Mouse (Mus musculus): ENCODE results near the gene 1700024P04Rik. TPM values are rescaled to one million over a fixed set of nuclear protein-coding genes. Genes with fewer than 3 reads are reported as not detected.

Gene 1700024P04Rik
- polyA plus RNA-seq, 1 experiment from 2014 or later = not detected

GRCm38 (mm10) chr13:98956209-98956608, 28.2 kb downstream of the 1700024P04Rik start:
- H3K4me3 ChIP-seq = no peak overlapping the region
- no peaks in the 10 kb centered on the region for H3K27me3 ChIP-seq
- no peak overlapping the region for H3K9ac ChIP-seq
- ATAC-seq = no peak
- no peaks in the 10 kb centered on the region for H3K9me3 ChIP-seq (replicated peaks)
- H3K4me2 ChIP-seq = no peak overlapping the region
- no peak overlapping the region for H3K27ac ChIP-seq
- no peaks in the 10 kb centered on the region for H3K4me1 ChIP-seq
- WGBS = 88% methylated on average over 2 of the region's 2 CpGs
- no peaks in the 10 kb centered on the region for H3K36me3 ChIP-seq (ENCODE audit: poor library complexity, severe bottlenecking)

- no peaks in the 10 kb centered on the region for H3K9me3 ChIP-seq (replicated peaks)
- H3K27ac ChIP-seq = no peak overlapping the region
- no peaks in the 10 kb centered on the region for H3K4me1 ChIP-seq
- H3K36me3 ChIP-seq (ENCODE audit: poor library complexity, severe bottlenecking) = no peaks in the 10 kb centered on the region
- no peak for ATAC-seq
- no peak overlapping the region for H3K4me3 ChIP-seq
- no peaks in the 10 kb centered on the region for H3K27me3 ChIP-seq
- no peak overlapping the region for H3K9ac ChIP-seq
- no peak overlapping the region for H3K4me2 ChIP-seq
- WGBS = 72% methylated on average over 6 of the region's 6 CpGs
These were observed 28.7 kb downstream of the 1700024P04Rik start for GRCm38 (mm10) chr13:98955676-98956075.

DNA sequence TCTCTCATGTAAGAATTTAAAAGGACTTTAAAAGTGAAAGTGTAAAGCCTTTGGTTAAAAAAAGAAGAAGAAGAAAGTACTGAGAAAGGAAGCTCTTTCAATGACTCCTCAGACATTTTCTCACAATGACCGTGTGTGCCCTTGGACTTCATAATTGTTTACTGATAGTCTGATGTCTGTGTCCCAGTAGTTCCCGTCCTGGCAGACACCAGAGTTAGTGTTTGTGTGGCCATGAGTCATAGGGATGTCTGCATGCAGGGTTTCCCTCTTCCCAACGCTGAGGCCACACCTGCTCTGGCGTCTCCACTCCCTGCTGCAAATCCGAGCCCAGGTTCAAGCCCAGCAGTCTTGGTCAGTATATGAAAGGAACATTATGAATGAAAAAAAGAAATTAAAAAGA, 29.1 kb downstream of the 1700024P04Rik start:
- H3K36me3 ChIP-seq (ENCODE audit: poor library complexity, severe bottlenecking) = no peaks in the 10 kb centered on the region
- no peaks in the 10 kb centered on the region for H3K4me1 ChIP-seq
- H3K27ac ChIP-seq = no peak overlapping the region
- ATAC-seq = no peak
- no peaks in the 10 kb centered on the region for H3K27me3 ChIP-seq
- WGBS = 49% methylated on average over 5 of the region's 5 CpGs
- H3K9me3 ChIP-seq (replicated peaks) = no peaks in the 10 kb centered on the region
- no peak overlapping the region for H3K4me3 ChIP-seq
- H3K9ac ChIP-seq = no peak overlapping the region
- no peak overlapping the region for H3K4me2 ChIP-seq

- WGBS = 83% methylated on average over 5 of the region's 5 CpGs
These were observed 30.5 kb downstream of the 1700024P04Rik start for GRCm38 (mm10) chr13:98953830-98954229.

GRCm38 (mm10) chr13:98951951-98952350, 32.4 kb downstream of the 1700024P04Rik start:
- Histone ChIP-seq H3K9ac (no peak overlapping the region), H3K27ac (no peak overlapping the region), H3K36me3 (ENCODE audit: poor library complexity, severe bottlenecking) (no peaks in the 10 kb centered on the region), H3K4me3 (no peak overlapping the region), H3K27me3 (no peaks in the 10 kb centered on the region), H3K4me2 (no peak overlapping the region), H3K9me3 (replicated peaks) (no peaks in the 10 kb centered on the region), H3K4me1 (no peaks in the 10 kb centered on the region)
- ATAC-seq = no peak
- WGBS = 60% methylated on average over 7 of the region's 7 CpGs

More at GRCm38 (mm10) chr13:98953830-98954229, 30.5 kb downstream of the 1700024P04Rik start:
- H3K27ac ChIP-seq = no peak overlapping the region
- no peaks in the 10 kb centered on the region for H3K36me3 ChIP-seq (ENCODE audit: poor library complexity, severe bottlenecking)
- H3K4me2 ChIP-seq = no peak overlapping the region
- no peaks in the 10 kb centered on the region for H3K27me3 ChIP-seq
- H3K4me1 ChIP-seq = no peaks in the 10 kb centered on the region
- H3K9me3 ChIP-seq (replicated peaks) = no peaks in the 10 kb centered on the region
- no peak overlapping the region for H3K4me3 ChIP-seq
- H3K9ac ChIP-seq = no peak overlapping the region
- ATAC-seq = no peak

DNA sequence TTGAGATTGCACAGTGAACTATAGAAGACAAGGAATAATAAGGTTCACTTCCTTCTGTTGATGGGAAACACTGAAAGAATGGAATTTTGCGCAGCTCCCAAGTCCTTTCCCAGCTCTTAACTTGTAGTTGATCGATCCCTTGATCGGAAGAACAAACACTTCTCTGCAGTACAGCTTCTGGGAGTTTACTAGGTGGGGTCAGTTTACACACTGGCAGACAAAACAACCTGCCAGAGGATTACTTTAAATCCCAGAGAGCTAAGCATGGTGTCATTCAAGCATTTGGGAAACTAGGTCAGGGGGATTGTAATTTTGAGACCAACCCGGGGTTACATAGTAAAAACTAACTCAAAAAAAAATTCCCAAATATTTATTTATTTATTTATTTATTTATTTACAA, 36.2 kb downstream of the 1700024P04Rik start:
- no peak overlapping the region for H3K27ac ChIP-seq
- no peaks in the 10 kb centered on the region for H3K36me3 ChIP-seq (ENCODE audit: poor library complexity, severe bottlenecking)
- H3K4me1 ChIP-seq = no peaks in the 10 kb centered on the region
- H3K9me3 ChIP-seq (replicated peaks) = no peaks in the 10 kb centered on the region
- H3K4me2 ChIP-seq = no peak overlapping the region
- no peaks in the 10 kb centered on the region for H3K27me3 ChIP-seq
- H3K9ac ChIP-seq = no peak overlapping the region
- H3K4me3 ChIP-seq = no peak overlapping the region
- 31% methylated on average over 4 of the region's 4 CpGs for WGBS
- ATAC-seq = no peak

DNA sequence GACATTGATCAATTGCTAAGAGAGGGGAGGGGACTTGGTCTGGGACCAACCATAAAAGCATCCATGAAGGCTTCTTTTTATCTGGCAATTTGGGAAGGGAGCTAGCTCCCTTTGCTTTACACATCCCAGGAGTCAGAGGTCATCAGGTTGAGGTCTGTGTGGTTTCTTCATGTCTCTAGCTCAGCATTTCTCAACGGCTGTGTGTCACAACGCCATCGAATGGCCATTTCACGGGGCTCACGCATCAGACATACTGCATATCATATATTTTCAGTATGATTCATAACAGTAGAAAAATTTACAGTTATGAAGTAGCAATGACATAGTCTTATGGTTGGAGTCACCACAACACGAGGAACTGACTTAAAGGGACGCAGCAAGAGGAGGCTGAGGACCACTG, 37.9 kb downstream of the 1700024P04Rik start:
- Histone ChIP-seq H3K27me3 (no peaks in the 10 kb centered on the region), H3K4me2 (no peak overlapping the region), H3K9me3 (replicated peaks) (no peaks in the 10 kb centered on the region), H3K9ac (no peak overlapping the region), H3K27ac (no peak overlapping the region), H3K4me1 (no peaks in the 10 kb centered on the region), H3K36me3 (ENCODE audit: poor library complexity, severe bottlenecking) (no peaks in the 10 kb centered on the region), H3K4me3 (no peak overlapping the region)
- no peak for ATAC-seq
- 93% methylated on average over 7 of the region's 7 CpGs for WGBS

DNA sequence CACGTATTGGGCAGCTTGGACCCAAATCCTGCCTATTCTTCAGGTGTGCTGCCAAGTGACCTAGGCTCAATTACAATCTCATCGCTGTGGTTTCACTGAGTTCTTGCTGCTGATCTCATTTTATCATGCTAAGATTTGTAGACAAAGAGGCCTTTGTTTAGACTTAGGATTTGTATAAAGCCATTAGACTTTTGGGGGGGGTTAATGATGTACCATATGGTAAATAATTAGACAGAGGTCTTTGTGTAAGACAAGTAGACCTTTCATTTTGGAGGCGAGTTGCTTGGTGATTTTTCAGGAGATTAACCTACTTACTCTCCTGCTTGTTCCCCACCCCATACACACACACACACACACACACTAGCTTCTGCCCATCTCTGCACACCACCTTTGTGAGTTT, 38.5 kb downstream of the 1700024P04Rik start:
- no peak overlapping the region for H3K4me2 ChIP-seq
- no peak overlapping the region for H3K4me3 ChIP-seq
- no peaks in the 10 kb centered on the region for H3K27me3 ChIP-seq
- H3K9ac ChIP-seq = no peak overlapping the region
- no peak overlapping the region for H3K27ac ChIP-seq
- no peaks in the 10 kb centered on the region for H3K36me3 ChIP-seq (ENCODE audit: poor library complexity, severe bottlenecking)
- ATAC-seq = no peak
- H3K4me1 ChIP-seq = no peaks in the 10 kb centered on the region
- WGBS = 24% methylated on average over 3 of the region's 3 CpGs
- no peaks in the 10 kb centered on the region for H3K9me3 ChIP-seq (replicated peaks)

DNA sequence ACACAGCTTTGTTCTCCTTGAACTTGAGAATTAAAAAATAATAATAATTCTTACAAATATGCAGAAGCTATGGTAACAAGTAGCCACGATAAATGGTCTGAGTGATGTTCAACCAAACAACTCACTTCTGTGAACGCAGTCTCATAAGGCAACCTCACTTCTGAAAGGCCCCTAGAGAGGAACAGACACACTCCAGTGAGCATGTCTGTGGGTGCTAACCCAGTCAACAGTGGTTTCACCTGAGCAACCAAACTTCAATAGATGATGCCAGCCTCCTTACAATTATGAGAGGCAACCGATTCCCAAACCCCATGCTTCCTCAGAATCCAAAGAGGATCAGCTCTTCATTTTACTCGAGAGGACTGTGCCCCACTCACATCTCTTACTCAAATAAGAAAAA, 39.0 kb downstream of the 1700024P04Rik start:
- Histone ChIP-seq H3K9ac (no peak overlapping the region), H3K27me3 (no peaks in the 10 kb centered on the region), H3K4me1 (no peaks in the 10 kb centered on the region), H3K9me3 (replicated peaks) (no peaks in the 10 kb centered on the region), H3K36me3 (ENCODE audit: poor library complexity, severe bottlenecking) (no peaks in the 10 kb centered on the region), H3K4me3 (no peak overlapping the region), H3K27ac (no peak overlapping the region), H3K4me2 (no peak overlapping the region)
- ATAC-seq = no peak
- 85% methylated on average over 4 of the region's 4 CpGs for WGBS

- no peak for ATAC-seq
- no peaks in the 10 kb centered on the region for H3K36me3 ChIP-seq (ENCODE audit: poor library complexity, severe bottlenecking)
- H3K4me2 ChIP-seq = no peak overlapping the region
- H3K27me3 ChIP-seq = no peaks in the 10 kb centered on the region
- no peak overlapping the region for H3K9ac ChIP-seq
- WGBS = 85% methylated on average over 7 of the region's 7 CpGs
- no peak overlapping the region for H3K4me3 ChIP-seq
- H3K27ac ChIP-seq = no peak overlapping the region
- H3K9me3 ChIP-seq (replicated peaks) = no peaks in the 10 kb centered on the region
- H3K4me1 ChIP-seq = no peaks in the 10 kb centered on the region
These were observed 39.7 kb downstream of the 1700024P04Rik start for GRCm38 (mm10) chr13:98944620-98945081.

GRCm38 (mm10) chr13:98942360-98942759, 42.0 kb downstream of the 1700024P04Rik start:
- no peaks in the 10 kb centered on the region for H3K4me1 ChIP-seq
- H3K9ac ChIP-seq = no peak overlapping the region
- no peak overlapping the region for H3K27ac ChIP-seq
- no peaks in the 10 kb centered on the region for H3K36me3 ChIP-seq (ENCODE audit: poor library complexity, severe bottlenecking)
- no peak for ATAC-seq
- no peaks in the 10 kb centered on the region for H3K27me3 ChIP-seq
- no peaks in the 10 kb centered on the region for H3K9me3 ChIP-seq (replicated peaks)
- H3K4me2 ChIP-seq = no peak overlapping the region
- 81% methylated on average over 6 of the region's 6 CpGs for WGBS
- no peak overlapping the region for H3K4me3 ChIP-seq

GRCm38 (mm10) chr13:98941829-98942343, 42.5 kb downstream of the 1700024P04Rik start:
- Histone ChIP-seq H3K9ac (no peak overlapping the region), H3K27me3 (no peaks in the 10 kb centered on the region), H3K36me3 (ENCODE audit: poor library complexity, severe bottlenecking) (no peaks in the 10 kb centered on the region), H3K4me2 (no peak overlapping the region), H3K4me1 (no peaks in the 10 kb centered on the region), H3K4me3 (no peak overlapping the region), H3K27ac (no peak overlapping the region), H3K9me3 (replicated peaks) (no peaks in the 10 kb centered on the region)
- 82% methylated on average over 7 of the region's 7 CpGs for WGBS
- ATAC-seq = no peak

GRCm38 (mm10) chr13:98937108-98937507, 47.3 kb downstream of the 1700024P04Rik start:
- ATAC-seq = no peak
- Histone ChIP-seq H3K27me3 (no peaks in the 10 kb centered on the region), H3K36me3 (ENCODE audit: poor library complexity, severe bottlenecking) (no peaks in the 10 kb centered on the region), H3K27ac (no peak overlapping the region), H3K4me1 (no peaks in the 10 kb centered on the region), H3K9ac (no peak overlapping the region), H3K9me3 (replicated peaks) (no peaks in the 10 kb centered on the region), H3K4me2 (no peak overlapping the region), H3K4me3 (no peak overlapping the region)
- WGBS = 86% methylated on average over 6 of the region's 6 CpGs
